Mouse (Mus musculus) heart, adult 18-20 months (tissue): ENCODE measurements around the gene Erc1. TPM values are rescaled to one million over a fixed set of nuclear protein-coding genes. Genes with fewer than 3 reads are reported as not detected.
"Not testable (repeated sequence)": the region's sequence is repeated elsewhere in the genome, so short reads cannot be mapped to it uniquely, and the experiment has no call there.

ENCODE experiments used
- DNase-seq, 2 experiments: peaks; one replicate each; pipeline ENCODE4 v3.0.0; 2021 to 2022; ENCODE audit warnings: mixed read lengths in 1 of 2
- long read RNA-seq, 2 experiments: library from polyadenylated mRNA; stranded (forward); transcript quantifications; one replicate each; pipeline ENCODE4 v2.0.0; 2021
- total RNA-seq, 2 experiments: library from RNA; stranded (reverse); gene quantifications; 2 replicates each; pipeline ENCODE4 v1.2.3; 2021

Erc1 gene
- total RNA-seq = 10 to 100 TPM; 36.0 to 38.4 TPM
- long read RNA-seq, experiment 1, partial matches to known transcripts = 0 of 11 reads
- long read RNA-seq, experiment 1, other reads (novel, unspliced or antisense) = 11 of 11 reads
- long read RNA-seq, experiment 2, partial matches to known transcripts = 1 of 6 reads
- long read RNA-seq, experiment 2, other reads (novel, unspliced or antisense) = 5 of 6 reads

DNA sequence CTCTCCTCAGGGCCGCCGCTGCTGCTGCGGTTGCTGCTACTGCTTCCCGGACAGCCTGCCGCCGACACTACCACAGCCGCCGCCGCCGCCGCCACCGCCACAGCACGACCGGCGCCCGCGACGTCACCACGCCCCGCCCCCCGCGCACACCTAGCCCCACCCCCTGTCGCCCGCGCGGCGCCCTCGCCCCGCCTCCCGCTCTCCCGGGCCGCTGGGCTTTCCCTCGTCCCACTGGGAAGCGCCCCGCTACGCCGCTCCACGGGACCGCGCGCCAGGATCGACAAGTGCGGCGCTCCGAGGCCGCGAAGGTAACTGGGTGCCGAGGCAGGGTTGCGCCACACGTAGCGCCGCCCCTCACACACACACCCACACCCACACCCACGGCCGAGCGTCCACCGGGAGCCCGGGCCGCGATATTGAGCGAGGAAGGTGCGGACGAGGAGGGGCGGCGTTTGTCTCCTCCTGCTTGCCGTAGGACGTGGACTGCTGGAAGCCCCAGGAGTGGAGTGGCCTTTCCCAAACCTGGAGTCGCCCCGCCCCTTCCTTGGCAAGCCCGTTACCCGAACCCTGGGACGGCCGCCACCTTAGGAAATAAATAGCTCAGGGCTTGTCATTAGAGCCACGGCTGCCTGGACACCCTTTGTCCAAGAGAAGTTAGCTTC, at the start of gene Erc1:
Gene Erc1 (minus strand): TSS at position 134 of the 662 bp plus-strand sequence.
- peak; percentile 97 to 98 for DNase-seq

DNA sequence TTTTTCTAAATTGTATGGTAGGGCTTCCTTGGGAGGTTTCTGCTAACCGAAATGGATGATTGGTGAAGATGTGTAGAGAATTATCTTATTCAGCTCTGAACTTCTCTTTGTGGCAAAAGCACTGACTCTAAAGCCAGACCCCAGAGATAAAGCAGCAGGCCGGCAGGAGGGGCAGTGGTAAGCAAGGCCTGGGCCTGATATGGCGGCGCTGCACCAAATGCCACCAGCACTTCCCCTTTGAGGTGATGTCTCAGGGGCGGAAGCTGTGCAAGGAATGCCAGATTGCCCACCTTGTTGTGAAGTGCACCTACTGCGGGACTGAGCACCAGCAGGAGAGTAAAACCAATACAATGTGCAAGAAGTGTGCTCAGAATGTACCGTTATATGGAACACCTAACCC, 44.7 kb upstream of the Erc1 start:
- no peak for DNase-seq

DNA sequence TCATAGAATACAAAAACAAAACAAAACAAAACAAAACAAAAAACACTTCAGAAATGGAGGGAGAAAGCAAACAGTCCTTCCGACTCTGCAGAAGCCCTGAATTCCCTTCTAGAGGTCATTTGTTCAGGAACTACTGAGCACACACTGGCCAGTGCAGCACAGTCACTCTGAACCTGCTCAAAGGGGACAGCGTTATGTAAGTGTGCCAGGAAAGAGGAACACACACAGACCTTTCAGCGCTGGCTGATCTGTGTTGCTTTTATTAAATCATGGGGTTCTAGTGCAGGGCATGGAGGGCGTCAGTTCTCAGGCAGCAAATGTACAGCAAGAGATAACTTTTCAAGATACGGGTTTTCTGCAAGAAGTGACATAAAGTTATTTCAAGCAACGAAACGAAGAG, 35.2 kb upstream of the Erc1 start:
- peak; percentile 18 to 19 for DNase-seq

DNA sequence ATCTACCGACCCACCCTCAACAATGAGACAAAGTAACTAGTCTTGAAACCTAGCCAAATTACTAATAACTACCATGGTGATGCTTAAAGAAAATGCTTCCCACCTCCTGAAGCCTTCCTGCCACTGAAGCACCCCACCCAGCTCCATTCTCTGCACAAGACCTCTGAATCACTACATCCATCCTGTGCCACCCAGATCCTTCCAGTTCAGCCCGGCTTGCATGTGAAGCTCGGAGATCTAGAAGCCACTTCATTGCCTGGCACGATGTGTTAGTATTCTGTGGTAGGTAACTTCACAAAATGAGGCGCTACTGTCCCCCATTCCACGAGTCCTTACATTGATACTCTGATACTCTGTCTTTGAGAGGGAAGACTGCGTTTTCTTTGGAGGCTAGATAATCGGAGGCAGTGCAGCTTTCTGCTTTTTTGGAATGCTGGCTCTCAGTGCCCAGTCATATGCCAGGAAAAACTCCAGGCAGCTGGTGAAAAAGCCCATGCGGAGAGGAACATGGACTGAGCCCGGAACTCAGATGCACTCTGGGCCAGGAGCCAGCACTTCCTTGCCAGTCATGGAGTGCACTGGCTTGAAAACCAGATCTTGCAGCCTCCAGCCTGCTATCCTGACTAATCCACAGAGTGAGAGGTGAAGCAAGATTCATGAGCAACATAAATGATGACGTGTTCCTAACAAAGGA, 16.5 kb upstream of the Erc1 start:
- peak; percentile 82 to 84 for DNase-seq

GRCm38 (mm10) chr6:119861519-119861918, 13.6 kb upstream of the Erc1 start:
- no peak for DNase-seq

- DNase-seq = no peak
Measured at GRCm38 (mm10) chr6:119860236-119860635, 12.3 kb upstream of the Erc1 start.

GRCm38 (mm10) chr6:119855471-119855870, 7.5 kb upstream of the Erc1 start:
- DNase-seq = no peak

GRCm38 (mm10) chr6:119854156-119854555, 6.2 kb upstream of the Erc1 start:
- no peak for DNase-seq

- DNase-seq = no peak
Measured at GRCm38 (mm10) chr6:119849858-119850257, 1.9 kb upstream of the Erc1 start.

DNA sequence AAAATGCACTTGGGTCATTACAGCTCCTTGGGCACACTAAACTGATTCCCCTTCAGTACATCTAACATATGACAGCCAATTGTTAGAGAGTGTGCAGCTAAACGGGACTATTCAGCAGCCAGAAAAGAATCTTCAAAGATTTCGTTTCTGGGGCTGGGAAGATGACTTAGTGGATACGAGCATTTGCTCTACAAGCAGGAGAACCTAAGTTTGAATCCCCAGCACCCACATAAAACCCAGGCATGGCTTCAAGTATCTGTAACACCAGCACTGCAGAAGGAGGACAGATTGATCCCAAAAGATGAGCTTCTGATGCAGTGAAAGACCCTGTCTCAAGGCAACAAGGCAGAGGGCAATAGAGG, 1.4 kb upstream of the Erc1 start:
- DNase-seq = no peak

DNA sequence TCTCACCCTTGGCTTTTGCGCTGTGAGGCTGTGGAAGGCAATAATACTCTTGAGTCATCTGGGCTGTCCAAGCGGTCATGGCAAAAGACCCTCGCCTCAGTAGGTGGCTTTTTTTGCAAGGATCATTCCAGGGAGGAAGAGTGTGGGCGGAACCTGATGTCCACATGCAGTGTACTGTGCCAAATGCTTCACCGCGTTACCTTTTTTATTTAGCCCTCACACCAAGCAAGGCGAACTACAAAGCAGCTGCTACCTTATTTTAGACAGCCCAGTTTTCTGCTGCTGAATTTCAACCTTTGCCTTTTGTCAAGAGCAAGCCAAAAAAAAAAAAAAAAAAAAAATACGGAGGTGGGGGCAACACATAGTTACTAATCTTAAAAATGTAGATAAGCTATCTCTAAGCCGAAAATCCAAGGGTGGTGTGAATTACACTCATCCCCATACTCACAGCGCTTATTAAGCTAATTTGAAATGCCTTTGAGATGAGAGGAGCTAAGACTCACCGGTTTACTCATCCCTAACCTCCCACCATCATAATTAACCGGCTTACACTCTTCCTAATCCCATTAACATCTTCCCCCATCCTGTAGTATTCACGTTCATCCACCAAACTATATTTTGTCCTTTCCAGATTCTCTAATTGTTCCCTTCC, 855 bp upstream of the Erc1 start:
- DNase-seq = no peak

DNA sequence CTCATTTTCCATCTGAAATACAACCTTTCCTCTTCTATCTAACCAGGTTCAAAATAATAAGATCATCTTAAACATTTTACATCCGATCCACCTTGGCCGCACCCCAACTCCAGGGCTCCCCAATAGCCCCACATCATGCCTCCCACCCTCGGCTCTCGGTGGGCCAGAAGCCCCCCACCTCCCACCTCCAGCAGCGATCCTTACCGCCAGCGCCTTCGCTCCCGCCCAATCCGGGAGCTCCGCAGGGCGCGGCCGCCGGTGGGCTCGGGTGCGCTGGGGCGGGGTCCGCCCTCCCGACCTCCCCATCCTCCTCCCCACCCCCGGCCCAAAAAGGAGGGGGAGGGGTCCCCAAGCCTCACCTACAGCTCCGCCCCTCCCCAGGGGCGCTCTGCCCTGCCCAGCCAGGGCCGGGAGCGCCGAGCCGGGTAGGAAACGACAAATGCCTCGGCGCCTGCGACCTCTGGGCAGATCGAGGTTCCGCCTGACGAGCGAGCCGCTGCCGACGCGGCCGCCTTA, 391 bp downstream of the Erc1 start:
- DNase-seq = no peak

DNA sequence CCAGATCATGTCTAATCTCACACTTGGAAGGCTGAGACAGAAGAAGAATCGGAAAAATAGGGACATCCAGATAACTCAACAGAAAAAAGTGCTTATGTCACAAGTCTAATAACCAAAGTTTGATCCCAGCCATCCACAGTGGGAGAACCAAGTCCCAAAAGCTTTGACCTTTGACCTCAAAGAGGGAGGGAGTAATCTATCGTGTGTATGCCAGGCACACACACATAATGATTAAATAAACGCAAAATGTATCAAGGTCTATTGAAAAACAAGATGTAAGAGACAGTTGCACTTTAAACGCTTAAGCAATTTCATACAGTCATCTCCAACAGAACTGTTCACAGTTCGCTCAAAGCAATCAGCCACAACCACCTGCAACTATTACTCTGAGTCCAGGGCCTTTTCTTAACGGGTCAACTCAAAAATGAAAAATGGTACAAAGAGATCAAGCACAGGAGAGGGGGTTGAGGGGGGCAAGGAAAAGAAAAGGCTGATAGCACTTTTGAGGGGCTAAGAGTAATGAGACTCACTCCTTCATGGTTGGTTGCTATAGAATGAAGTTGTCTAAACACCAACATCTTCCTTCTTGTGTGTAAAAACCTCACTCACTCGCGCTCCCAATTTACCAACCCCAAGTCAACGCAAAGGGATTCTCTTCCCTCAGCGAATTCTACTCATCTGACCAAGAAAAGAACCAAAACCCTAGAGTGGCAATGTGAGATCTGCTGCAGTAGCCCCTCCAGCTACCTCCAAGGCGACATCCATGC, 1.0 kb downstream of the Erc1 start:
- DNase-seq = no peak

DNA sequence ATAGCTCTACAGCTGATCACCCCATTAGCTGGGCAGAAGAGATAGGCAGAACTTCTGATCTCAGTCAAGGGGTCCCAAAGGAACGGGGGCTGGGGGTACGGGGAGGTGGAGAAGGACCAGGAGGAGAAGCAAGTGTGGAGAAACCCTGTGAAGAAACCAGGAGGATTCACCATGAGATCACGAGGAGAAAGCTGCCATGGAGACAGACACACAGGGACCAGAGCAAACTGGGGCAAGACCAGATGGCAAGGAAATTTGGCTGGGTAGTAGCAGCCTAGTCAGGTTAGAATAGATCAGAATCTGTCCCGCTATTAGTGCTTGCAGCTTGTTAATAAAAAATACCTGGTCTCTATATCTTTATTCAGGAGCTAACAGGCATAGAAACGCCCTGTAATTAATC, 18.0 kb downstream of the Erc1 start:
- DNase-seq = no peak

DNA sequence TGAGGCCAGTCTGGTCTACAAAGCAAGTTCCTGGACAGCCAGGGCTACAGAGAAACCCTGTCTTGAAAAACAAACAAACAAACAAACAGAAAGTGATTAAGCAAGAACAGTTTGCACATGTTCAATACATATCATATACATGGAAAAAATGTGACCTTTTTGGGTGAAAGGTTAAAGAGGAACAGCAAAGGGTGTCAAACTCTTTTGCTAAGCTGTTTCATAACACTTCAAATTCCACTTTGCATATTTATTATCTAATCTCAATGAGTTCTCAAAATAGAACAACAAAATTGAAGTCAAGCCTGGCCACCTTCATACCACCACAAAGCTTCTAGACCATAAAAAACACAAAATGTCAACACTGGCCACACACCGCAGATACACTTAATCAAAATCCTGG, 19.8 kb downstream of the Erc1 start:
- no peak for DNase-seq

DNA sequence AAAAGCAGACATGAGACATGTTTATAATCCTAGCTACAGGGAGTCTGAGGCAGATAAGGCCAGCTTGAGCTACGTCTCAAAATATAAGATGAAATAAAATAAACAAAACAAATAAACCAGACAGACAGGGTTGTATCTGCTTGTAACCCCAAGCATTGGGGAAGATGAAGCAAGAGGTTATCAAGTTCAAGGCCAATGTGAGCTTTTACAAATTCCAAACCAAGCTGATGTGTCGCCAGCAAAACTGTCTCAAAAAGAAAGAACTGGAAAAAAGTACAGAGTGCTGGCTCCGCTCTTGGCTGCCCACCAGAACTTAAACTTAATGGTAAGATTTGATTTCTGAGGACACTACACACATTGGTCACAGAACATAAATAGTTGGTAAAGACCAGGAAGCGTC, 21.3 kb downstream of the Erc1 start:
- peak in 1 of 2 experiments; percentile 14 for DNase-seq

DNA sequence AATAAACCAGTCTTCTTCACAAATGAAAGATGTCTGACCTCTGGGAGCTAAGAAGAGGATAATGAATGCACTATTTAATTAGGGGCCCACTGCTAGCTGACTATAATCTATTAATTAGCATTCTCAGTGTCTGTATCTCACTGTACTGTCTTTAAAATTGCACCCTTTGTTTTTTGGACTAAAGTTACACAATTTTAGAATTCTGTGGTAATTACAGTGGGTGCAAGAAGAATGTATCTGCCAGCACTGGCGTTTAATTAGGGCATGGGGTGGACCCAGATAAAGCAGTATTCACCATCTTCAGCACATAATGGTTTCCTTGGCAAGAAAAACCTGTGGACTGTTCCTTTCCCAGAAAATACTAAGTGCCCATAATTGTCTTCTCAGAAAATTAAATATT, 25.8 kb downstream of the Erc1 start:
- no peak for DNase-seq

DNA sequence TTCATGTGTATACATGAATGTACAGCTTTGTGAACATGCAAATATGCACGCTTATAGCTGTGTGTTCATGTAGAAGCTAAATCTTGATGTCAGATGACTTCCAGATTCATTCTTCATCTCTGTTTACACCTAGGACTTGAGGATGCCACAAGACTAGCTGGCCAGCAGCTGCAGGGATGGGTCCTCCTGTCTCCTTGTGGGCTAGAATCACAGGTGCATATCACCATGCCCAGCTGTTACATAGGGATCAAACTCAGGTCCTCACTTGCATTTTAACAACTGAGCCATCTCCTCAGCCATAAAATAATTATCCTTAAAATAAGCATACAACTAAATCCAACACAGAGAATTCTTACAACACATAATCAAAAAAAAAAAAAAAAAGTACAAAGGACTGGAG, 26.8 kb downstream of the Erc1 start:
- DNase-seq = no peak

GRCm38 (mm10) chr6:119818541-119818940, 29.4 kb downstream of the Erc1 start:
- no peak for DNase-seq

GRCm38 (mm10) chr6:119815426-119815825, 32.5 kb downstream of the Erc1 start:
- DNase-seq = no peak

DNA sequence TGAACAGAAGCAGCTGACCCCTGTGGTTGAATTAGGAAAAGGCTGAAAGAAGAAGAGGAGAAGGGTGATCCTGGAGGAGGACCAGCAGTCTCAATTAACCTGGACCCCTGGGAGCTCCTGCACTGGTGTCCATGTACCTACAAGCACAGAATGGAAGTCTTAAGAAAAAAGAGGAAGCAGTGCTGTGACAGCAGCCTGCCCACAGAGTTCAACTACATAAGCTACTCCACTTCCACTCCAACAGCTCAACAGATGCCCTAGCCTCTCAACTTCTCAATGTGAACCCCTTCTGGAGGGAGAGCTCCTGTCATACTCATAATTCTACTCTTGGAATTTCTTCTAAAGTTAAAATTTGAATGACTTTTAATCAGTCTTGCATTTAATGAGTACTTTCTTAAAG, 34.9 kb downstream of the Erc1 start:
- not testable (repeated sequence) for DNase-seq
